Mouse (Mus musculus): ENCODE measurements at regions not wholly inside any gene's neighbourhood (a gene's known extent, or its start where the extent isn't known, plus 50 kb on each side); places are given as distances from the start of the nearest gene placed in this dataset.

DNA sequence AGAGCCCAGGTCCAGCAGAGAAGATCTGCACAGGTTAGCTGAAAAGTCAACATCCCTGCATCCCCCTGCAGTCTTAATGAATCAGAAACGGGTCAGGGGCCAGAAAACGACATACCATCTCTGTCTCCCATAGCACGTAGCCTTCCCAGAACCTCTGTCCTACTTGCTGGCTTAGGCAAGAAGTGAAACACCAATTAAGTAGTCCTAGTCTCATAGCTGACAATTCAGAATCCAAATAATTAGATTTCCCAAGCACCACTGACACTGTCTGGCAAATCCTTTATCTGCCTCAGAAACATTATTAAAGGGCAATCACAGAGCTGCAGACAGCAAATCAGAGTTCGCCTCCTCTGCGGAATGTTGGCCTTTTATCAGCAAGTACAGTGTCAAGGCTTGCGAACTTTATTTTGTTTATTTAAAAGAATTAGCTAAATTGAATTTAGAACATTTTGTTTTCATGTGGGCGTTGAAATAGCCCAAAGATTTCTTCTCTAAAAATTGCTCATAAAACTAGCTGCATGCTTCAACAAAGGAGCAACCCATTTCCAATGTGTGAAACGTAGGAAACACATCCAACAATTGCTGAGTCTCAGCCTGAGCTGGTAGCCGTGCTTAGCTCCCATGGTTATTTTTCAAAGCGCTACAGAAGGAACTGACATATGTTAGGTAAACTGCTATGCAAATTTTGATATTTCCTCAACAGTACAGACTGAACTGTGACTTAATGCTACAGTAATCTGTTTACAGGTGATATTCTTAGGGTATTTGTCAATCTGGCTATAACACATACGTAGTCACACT is 411.2 kb downstream of the Ipo11 start:
- DNase-seq = no peak

DNA sequence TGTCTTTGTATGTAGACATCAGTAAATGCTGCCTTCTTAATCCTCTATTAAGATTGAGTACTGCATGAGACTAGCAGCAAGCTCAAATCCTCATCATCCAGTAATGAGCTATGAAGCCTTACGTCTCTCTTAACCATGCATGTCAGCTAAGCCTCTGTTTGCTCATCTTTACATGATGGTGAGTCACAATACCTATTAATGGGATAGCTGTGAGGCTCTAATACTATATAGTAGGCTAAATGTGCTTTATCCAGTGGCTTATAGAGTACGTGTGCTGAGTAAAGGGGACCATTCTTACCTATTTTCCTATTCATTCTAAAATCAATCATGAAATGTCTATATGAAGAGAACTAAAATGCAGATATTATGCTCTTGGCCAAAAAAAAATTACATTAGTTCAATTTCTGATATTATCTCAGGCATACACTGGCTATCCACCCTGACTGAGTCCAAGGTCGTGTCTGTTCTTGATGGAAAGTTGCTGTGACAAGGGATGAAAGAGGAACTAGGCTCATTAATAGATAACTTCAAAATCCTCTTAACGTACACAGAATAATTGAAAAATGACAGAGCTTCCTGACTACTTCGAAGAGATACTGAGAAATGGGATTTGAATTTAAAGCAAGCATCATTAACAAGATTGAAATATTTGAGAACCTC is 422.1 kb downstream of the Ipo11 start:
- no peak for DNase-seq

GRCm38 (mm10) chr13:106513669-106514068 is 423.1 kb downstream of the Ipo11 start:
- no peak for DNase-seq

DNA sequence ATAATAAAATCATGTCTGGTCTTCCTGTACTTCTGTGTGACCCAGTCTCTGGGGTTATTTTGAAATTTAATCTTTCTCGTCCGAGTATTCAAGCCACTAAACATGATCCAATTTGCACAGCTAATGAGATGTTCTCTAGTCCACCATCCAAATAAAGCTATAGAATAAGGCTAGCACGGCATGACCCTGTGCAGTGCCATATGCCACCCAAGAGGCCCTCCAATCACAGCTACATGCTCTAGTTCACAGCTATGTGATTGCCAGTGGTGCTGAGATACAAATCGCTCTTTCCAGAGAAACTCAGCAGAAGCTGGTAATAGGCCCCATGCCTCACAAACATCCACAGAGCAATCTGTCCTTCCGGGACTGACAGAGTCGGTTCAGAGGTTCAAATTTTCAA is 426.3 kb downstream of the Ipo11 start:
- no peak for DNase-seq

- no peak for DNase-seq
These were observed 435.5 kb downstream of the Ipo11 start for GRCm38 (mm10) chr13:106501273-106501672.

GRCm38 (mm10) chr13:106471264-106471663 is 465.5 kb downstream of the Ipo11 start:
- no peak for DNase-seq

DNA sequence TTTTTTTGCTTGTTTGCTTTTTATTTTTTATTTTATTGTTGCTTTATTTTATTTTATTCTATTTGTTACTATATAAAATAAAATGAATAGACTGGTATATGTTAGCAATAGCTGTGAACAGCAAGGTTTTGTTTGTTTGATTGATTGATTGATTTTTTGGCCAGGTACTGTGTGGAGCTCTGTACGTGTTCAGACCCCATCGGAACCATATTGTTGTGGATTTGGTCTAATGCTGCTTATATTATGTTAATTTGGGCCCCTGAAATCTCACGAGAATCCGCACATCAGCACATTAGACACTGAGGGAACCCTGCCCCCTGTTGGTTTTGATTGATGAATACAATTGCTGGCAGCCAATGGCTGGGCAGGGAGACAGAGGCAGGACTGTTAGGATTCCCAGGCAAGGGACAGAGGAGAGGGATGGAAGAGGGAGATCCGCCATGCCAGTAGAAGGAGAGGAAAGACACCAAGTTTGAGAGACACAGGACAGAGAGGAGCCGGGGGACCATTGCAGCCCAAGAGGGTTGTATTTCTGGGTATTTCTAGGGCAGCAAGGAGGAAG is 482.3 kb downstream of the Ipo11 start:
- DNase-seq = no peak

DNA sequence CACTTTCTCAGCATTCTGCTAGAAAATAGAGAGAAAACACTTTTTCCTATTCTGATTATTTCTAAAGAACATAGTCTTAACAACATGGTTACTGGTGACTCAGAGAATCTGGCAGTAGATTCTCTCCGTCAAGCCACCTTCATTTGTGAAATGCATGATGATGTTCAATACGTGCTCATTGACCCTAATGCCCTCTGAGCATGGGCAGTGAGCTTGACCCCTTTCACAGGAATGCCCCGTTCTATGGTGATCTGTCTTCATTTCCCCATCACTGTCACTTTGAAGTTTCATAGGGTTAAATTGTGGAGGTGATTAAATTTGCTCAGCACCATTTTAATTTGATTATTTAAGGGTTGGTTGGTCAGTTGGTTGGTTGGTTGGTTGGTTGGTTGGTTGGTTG is 504.6 kb downstream of the Ipo11 start:
- DNase-seq = no peak

DNA sequence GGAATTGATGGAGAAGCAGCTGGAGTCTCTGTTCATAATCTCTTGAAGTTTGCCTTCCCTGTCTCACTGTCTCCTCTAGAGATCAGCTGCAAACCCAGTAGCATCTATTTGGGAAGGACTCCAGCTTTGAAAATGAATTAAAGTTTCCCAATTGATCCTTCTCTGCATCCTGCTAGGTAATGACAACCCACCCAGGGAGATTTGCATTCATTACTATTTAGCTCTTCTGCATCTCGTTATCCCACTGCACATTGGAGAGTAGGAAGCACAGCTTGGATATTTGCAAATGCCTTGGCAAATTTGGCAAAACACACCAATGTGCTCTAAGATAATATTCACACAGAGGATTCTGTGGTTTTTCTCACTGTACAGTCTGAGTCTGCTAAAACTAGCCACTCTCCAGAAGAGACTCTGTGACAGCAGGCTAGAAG is 530.1 kb downstream of the Ipo11 start:
- DNase-seq = no peak

- no peak for DNase-seq
These were observed 544.1 kb downstream of the Ipo11 start for GRCm38 (mm10) chr13:106392642-106393041.

GRCm38 (mm10) chr13:106388634-106389033 is 548.1 kb downstream of the Ipo11 start:
- DNase-seq = no peak

- no peak for DNase-seq
These were observed 569.2 kb downstream of the Ipo11 start for GRCm38 (mm10) chr13:106367589-106367988.

GRCm38 (mm10) chr13:106352614-106353409 is 583.9 kb downstream of the Ipo11 start:
- DNase-seq = no peak

GRCm38 (mm10) chr13:106332025-106332424 is 604.7 kb downstream of the Ipo11 start:
- DNase-seq = no peak

- no peak for DNase-seq
These were observed 617.8 kb downstream of the Ipo11 start for GRCm38 (mm10) chr13:106318980-106319379.

DNA sequence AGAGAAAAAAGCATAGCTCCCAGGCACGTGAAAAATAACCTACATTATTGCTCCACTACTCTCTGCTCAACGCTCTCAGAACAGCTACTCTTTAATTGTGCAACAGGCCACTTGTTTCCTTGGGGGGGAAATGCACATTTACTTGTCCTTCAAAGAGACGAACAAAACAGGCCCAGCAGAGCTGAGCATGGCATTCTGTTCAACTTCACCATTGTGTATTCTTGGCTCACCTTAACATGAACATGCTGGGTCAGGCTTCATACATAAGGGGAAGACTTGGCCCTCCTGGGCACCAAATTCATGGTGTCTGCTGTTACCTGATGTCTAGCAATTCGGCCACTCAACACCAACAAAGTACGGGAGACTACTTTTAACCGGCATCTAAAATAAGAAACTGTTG is 618.3 kb downstream of the Ipo11 start:
- no peak for DNase-seq

GRCm38 (mm10) chr13:106317300-106317699 is 619.5 kb downstream of the Ipo11 start:
- no peak for DNase-seq

DNA sequence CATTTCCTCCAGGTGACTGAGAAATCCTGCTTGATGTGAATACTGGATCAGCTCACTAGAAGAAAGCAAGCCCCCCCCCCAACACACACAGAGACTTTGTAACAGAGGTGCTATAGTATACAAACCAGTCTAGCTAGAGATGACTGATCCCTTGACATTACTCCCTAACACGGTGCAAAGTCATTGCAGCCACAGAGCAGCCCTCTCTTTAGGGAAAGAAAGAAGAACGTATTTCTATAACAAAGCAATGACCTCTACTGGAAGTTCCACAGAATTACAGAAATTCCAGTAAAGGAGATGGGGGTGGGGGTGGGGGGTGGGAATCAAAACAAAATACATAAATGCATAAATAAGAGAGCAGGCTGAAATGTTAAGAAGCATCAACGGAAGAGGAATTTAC is 655.6 kb downstream of the Ipo11 start:
- no peak for DNase-seq

GRCm38 (mm10) chr13:106259874-106260273 is 676.9 kb downstream of the Ipo11 start:
- no peak for DNase-seq
